Mouse (Mus musculus) stomach, postnatal 0 days (tissue): Measurements from ENCODE around the gene Nrl. TPM values are rescaled to one million over a fixed set of nuclear protein-coding genes. Genes with fewer than 3 reads are reported as not detected.

ENCODE experiments used
- ATAC-seq: fragments of 200-750 bp; cut with Nextera tagmentation; 2 replicates; pipeline ENCODE4 v1.8.0; 2017; ENCODE audit not compliant: low FRiP score, low TSS enrichment
- DNase-seq: peaks from one replicate; pipeline ENCODE4 v3.0.0-alpha.2; 2016; ENCODE audit warnings: low spot score
- H3K27ac ChIP-seq: fragments of 300-500 bp; sonication (generic); replicated peaks from 2 replicates; pipeline ENCODE4 v1.5.1; 2014; ENCODE audit warnings: mild to moderate bottlenecking, control low read depth
- H3K27me3 ChIP-seq: fragments of 300-500 bp; sonication (generic); 2 replicates; pipeline ENCODE4 v1.6.1; 2014; ENCODE audit warnings: low read length; ENCODE audit not compliant: control insufficient read depth, insufficient read depth
- H3K36me3 ChIP-seq: fragments of 300-500 bp; sonication (generic); 2 replicates; pipeline ENCODE4 v1.6.1; 2014; ENCODE audit warnings: low read length, mixed read lengths; ENCODE audit not compliant: control insufficient read depth, insufficient read depth
- H3K4me1 ChIP-seq: fragments of 300-500 bp; sonication (generic); replicated peaks from 2 replicates; pipeline ENCODE4 v1.6.1; 2014; ENCODE audit warnings: antibody characterized with exemption; ENCODE audit not compliant: control insufficient read depth, insufficient read depth
- H3K4me2 ChIP-seq: fragments of 300-500 bp; sonication (generic); replicated peaks from 2 replicates; pipeline ENCODE4 v1.6.1; 2014; ENCODE audit warnings: low read depth, mild to moderate bottlenecking, control low read depth, moderate library complexity
- H3K4me3 ChIP-seq: fragments of 300-500 bp; sonication (generic); 2 replicates; pipeline ENCODE4 v1.5.1; 2014; ENCODE audit warnings: low read depth, low read length, control low read depth
- H3K9ac ChIP-seq: fragments of 300-500 bp; sonication (generic); 2 replicates; pipeline ENCODE4 v1.6.1; 2014; ENCODE audit warnings: mild to moderate bottlenecking, low read length, control low read depth, mixed read lengths
- H3K9me3 ChIP-seq: fragments of 300-500 bp; sonication (generic); 2 replicates; pipeline ENCODE4 v1.6.1; 2016; ENCODE audit warnings: low read length; ENCODE audit not compliant: control insufficient read depth
- CTCF ChIP-seq: IDR thresholded peaks from 2 replicates; pipeline ENCODE4 v1.5.1; 2016; ENCODE audit warnings: antibody characterized with exemption, low read depth, mild to moderate bottlenecking, moderate library complexity
- EP300 ChIP-seq: optimal IDR thresholded peaks from 2 replicates; pipeline ENCODE3; 2016; ENCODE audit warnings: antibody characterized with exemption
- WGBS: fragments of 180-500 bp; shearing (Covaris S2); extraction: QIAGEN DNeasy Blood & Tissue Kit; methylation state at CpG from one replicate; pipeline ENCODE4 v1.1.7; 2014; 5-methylcytosine and 5-hydroxymethylcytosine counted together
- polyA plus RNA-seq: library from polyadenylated mRNA; unstranded; fragments of >200 nt; fragmentation: Nextera tagmentation; extraction: Ambion mirVana; gene quantifications from 2 replicates; pipeline ENCODE4 v1.2.1, GENCODE M21; 2015

Nrl gene
- polyA plus RNA-seq, 1 experiment from 2014 or later, result not detected

GRCm38 (mm10) chr14:55561860-55562259 lies 37.1 kb upstream of the Nrl start:
- no peak overlapping the region for H3K4me2 ChIP-seq
- no peaks in the 10 kb centered on the region for H3K27me3 ChIP-seq
- no peak overlapping the region for H3K9ac ChIP-seq
- DNase-seq, result no peak
- H3K4me3 ChIP-seq, result no peak overlapping the region
- no peak overlapping the region for H3K27ac ChIP-seq
- H3K36me3 ChIP-seq, result peaks cover 16% of the 10 kb centered on the region
- H3K4me1 ChIP-seq, result peaks cover 4% of the 10 kb centered on the region; the same call in 1 of the 2 replicates
- 78% methylated on average over 10 of the region's 10 CpGs for WGBS
- H3K9me3 ChIP-seq, result no peaks in the 10 kb centered on the region
- no peak for ATAC-seq
- TF ChIP-seq EP300 (no peak), CTCF (no peak)

GRCm38 (mm10) chr14:55560202-55561073 lies 35.7 kb upstream of the Nrl start, which contains the start of gene A730061H03Rik:
Gene A730061H03Rik, minus strand, starts transcription at chr14:55560406.
- DNase-seq (peak; percentile 99), ATAC-seq (peak; percentile 93)
- no peaks in the 10 kb centered on the region for H3K9me3 ChIP-seq
- H3K27me3 ChIP-seq, result no peaks in the 10 kb centered on the region
- peaks cover 4% of the 10 kb centered on the region; the same call in 1 of the 2 replicates for H3K4me1 ChIP-seq
- H3K4me2 ChIP-seq, result peak within 1 kb of the TSS; percentile 65
- H3K36me3 ChIP-seq, result peaks cover 11% of the 10 kb centered on the region
- H3K9ac ChIP-seq, result peak within 1 kb of the TSS; percentile 82
- H3K27ac ChIP-seq, result peak within 1 kb of the TSS; percentile 99
- TF ChIP-seq CTCF (0 out of 2 replicates have a peak, but pooled peaks have one; percentile 14), EP300 (peak; percentile 73)
- WGBS, result under 1% methylated on average over 51 of the region's 51 CpGs
- H3K4me3 ChIP-seq, result peak within 1 kb of the TSS; percentile 57

GRCm38 (mm10) chr14:55559799-55560201 lies 35.0 kb upstream of the Nrl start, which contains the start of gene Dcaf11:
Gene Dcaf11, plus strand, starts transcription at chr14:55560006.
- Histone ChIP-seq H3K9me3 (no peaks in the 10 kb centered on the region), H3K9ac (peak within 1 kb of the TSS; percentile 82), H3K27ac (peak within 1 kb of the TSS; percentile 99), H3K4me3 (peak within 1 kb of the TSS; percentile 57), H3K4me1 (peaks cover 4% of the 10 kb centered on the region; the same call in 1 of the 2 replicates), H3K27me3 (no peaks in the 10 kb centered on the region), H3K4me2 (peak within 1 kb of the TSS; percentile 65), H3K36me3 (0 out of 2 replicates have a peak, but pooled peaks cover 6% of the 10 kb centered on the region)
- DNase-seq (peak; percentile 94), ATAC-seq (peak; percentile 87)
- no peak for TF ChIP-seq EP300
- peak; percentile 56 for TF ChIP-seq CTCF
- WGBS, result under 1% methylated on average over 27 of the region's 27 CpGs

- Histone ChIP-seq H3K9ac (no peak overlapping the region), H3K4me3 (peak overlapping the region; percentile 57), H3K4me2 (peak overlapping the region; percentile 52), H3K4me1 (peaks cover 4% of the 10 kb centered on the region; the same call in 1 of the 2 replicates), H3K27me3 (no peaks in the 10 kb centered on the region), H3K9me3 (no peaks in the 10 kb centered on the region), H3K27ac (no peak overlapping the region; the same call in 1 of the 2 replicates), H3K36me3 (0 out of 2 replicates have a peak, but pooled peaks cover 4% of the 10 kb centered on the region)
- no peak for ATAC-seq
- peak; percentile 22 for TF ChIP-seq CTCF
- TF ChIP-seq EP300, result no peak
- no peak for DNase-seq
- 48% methylated on average over 6 of the region's 6 CpGs for WGBS
These were observed 34.1 kb upstream of the Nrl start for GRCm38 (mm10) chr14:55558740-55559448.

GRCm38 (mm10) chr14:55557587-55557986 lies 32.8 kb upstream of the Nrl start:
- ATAC-seq (no peak), DNase-seq (no peak)

More at GRCm38 (mm10) chr14:55557587-55557986, 32.8 kb upstream of the Nrl start:
- H3K4me1 ChIP-seq, result peaks cover 4% of the 10 kb centered on the region; the same call in 1 of the 2 replicates
- no peaks in the 10 kb centered on the region for H3K27me3 ChIP-seq
- peak overlapping the region; percentile 18; the same call in 1 of the 2 replicates for H3K27ac ChIP-seq
- no peaks in the 10 kb centered on the region for H3K36me3 ChIP-seq
- H3K9me3 ChIP-seq, result no peaks in the 10 kb centered on the region
- H3K9ac ChIP-seq, result 0 out of 2 replicates have a peak overlapping the region, but pooled peaks have one; percentile 31
- WGBS, result 85% methylated on average over 3 of the region's 3 CpGs
- TF ChIP-seq EP300 (no peak), CTCF (no peak)
- H3K4me3 ChIP-seq, result no peak overlapping the region
- no peak overlapping the region for H3K4me2 ChIP-seq
